Mouse (Mus musculus): ENCODE measurements around the gene Olfr1051.
"Not testable (repeated sequence)": the region's sequence is repeated elsewhere in the genome, so short reads cannot be mapped to it uniquely, and the experiment has no call there.

Olfr1051 gene

GRCm38 (mm10) chr2:86278988-86279387 lies at the start of gene Olfr1051:
Olfr1051 (minus strand) TSS chr2:86279088.
- DNase-seq (ENCODE audit: inconsistent age in 2 of 2, low spot score in 1 of 2): not testable (repeated sequence)

- no peak for DNase-seq (ENCODE audit: inconsistent age in 2 of 2, low spot score in 1 of 2)
Measured at GRCm38 (mm10) chr2:86315184-86315583, 36.3 kb upstream of the Olfr1051 start, which contains the start of gene Olfr1053. Olfr1053 (minus strand) TSS chr2:86315284.

GRCm38 (mm10) chr2:86292155-86292554 lies 13.3 kb upstream of the Olfr1051 start, which contains the start of gene Olfr1052:
Olfr1052 (plus strand) TSS chr2:86292455.
- no peak for DNase-seq (ENCODE audit: inconsistent age in 2 of 2, low spot score in 1 of 2)

GRCm38 (mm10) chr2:86258228-86258627 lies 20.7 kb downstream of the Olfr1051 start, which contains the start of gene Olfr1049:
Olfr1049 (minus strand) TSS chr2:86258328.
- not testable (repeated sequence) for DNase-seq (ENCODE audit: inconsistent age in 2 of 2, low spot score in 1 of 2)

- DNase-seq (ENCODE audit: inconsistent age in 2 of 2, low spot score in 1 of 2): no peak
Measured at GRCm38 (mm10) chr2:86240189-86240588, 38.7 kb downstream of the Olfr1051 start, which contains the start of gene Olfr1048. Olfr1048 (minus strand) TSS chr2:86240289.

- no peak for DNase-seq (ENCODE audit: inconsistent age in 2 of 2, low spot score in 1 of 2)
Measured at GRCm38 (mm10) chr2:86231301-86231700, 47.6 kb downstream of the Olfr1051 start, which contains the start of gene Olfr1047. Olfr1047 (minus strand) TSS chr2:86231401.
